Mouse (Mus musculus) spleen, adult 2 months (tissue): ENCODE measurements at regions not wholly inside any gene's neighbourhood (a gene's known extent, or its start where the extent isn't known, plus 50 kb on each side); places are given as distances from the start of the nearest gene placed in this dataset.
A peak's percentile ranks its signal among the peaks of the same experiment; 100 is the strongest.

Source experiments
- DNase-seq, 2 experiments: peaks; one replicate each; pipeline versions ENCODE4 v3.0.0 to v3.0.0-alpha.2; 2012 to 2021; ENCODE audit warnings: low spot score in 2 of 2, low read depth in 1 of 2
- H3K27ac ChIP-seq: fragments of 200-500 bp; 2 replicates; pipeline ENCODE4 v1.5.1; 2012; ENCODE audit warnings: low read length, inconsistent platforms; ENCODE audit not compliant: insufficient read depth
- H3K27me3 ChIP-seq: fragments of 200-500 bp; 2 replicates; pipeline ENCODE4 v1.6.1; 2012; ENCODE audit warnings: mild to moderate bottlenecking, moderate library complexity, low read length, inconsistent platforms; ENCODE audit not compliant: control insufficient read depth, insufficient read depth
- H3K36me3 ChIP-seq: fragments of 200-500 bp; 2 replicates; pipeline ENCODE4 v1.6.1; 2012; ENCODE audit warnings: mild to moderate bottlenecking, low read length, inconsistent platforms; ENCODE audit not compliant: control insufficient read depth, insufficient read depth
- H3K4me1 ChIP-seq: fragments of 200-500 bp; 2 replicates; pipeline ENCODE4 v1.6.1; 2011; ENCODE audit warnings: inconsistent platforms; ENCODE audit not compliant: control insufficient read depth, insufficient read depth, insufficient read length
- H3K4me3 ChIP-seq: fragments of 200-500 bp; 2 replicates; pipeline ENCODE4 v1.5.1; 2011; ENCODE audit warnings: mild to moderate bottlenecking, inconsistent platforms; ENCODE audit not compliant: insufficient read depth, insufficient read length; ENCODE audit errors: extremely low read depth
- CTCF ChIP-seq: fragments of 200-500 bp; IDR thresholded peaks from 2 replicates; pipeline ENCODE4 v1.5.1; 2011; ENCODE audit warnings: mild to moderate bottlenecking, inconsistent platforms; ENCODE audit not compliant: insufficient read depth, insufficient read length, insufficient replicate concordance; ENCODE audit errors: extremely low read depth
- POLR2A ChIP-seq: fragments of 200-500 bp; IDR thresholded peaks from 2 replicates; pipeline ENCODE4 v1.6.1; 2011; ENCODE audit warnings: low read depth, low read length, inconsistent platforms
- WGBS: fragments of 180-500 bp; shearing (Covaris S2); methylation state at CpG from one replicate; pipeline ENCODE4 v1.1.7; 2018; 5-methylcytosine and 5-hydroxymethylcytosine counted together

GRCm38 (mm10) chr9:61791435-61792064 is 122.8 kb downstream of the Rplp1 start:
- DNase-seq, result no peak
- TF ChIP-seq POLR2A (no peak), CTCF (no peak)
- Histone ChIP-seq H3K27me3 (no peaks in the 10 kb centered on the region), H3K36me3 (no peaks in the 10 kb centered on the region), H3K4me3 (no peak overlapping the region), H3K27ac (no peak overlapping the region), H3K4me1 (no peaks in the 10 kb centered on the region)
- 83% methylated on average over 11 of the region's 11 CpGs for WGBS

GRCm38 (mm10) chr9:61790849-61791248 is 123.5 kb downstream of the Rplp1 start:
- DNase-seq, result no peak
- 23% methylated on average over 2 of the region's 2 CpGs for WGBS

GRCm38 (mm10) chr9:61789066-61789897 is 125.1 kb downstream of the Rplp1 start:
- Histone ChIP-seq H3K4me3 (no peak overlapping the region), H3K27ac (no peak overlapping the region), H3K27me3 (no peaks in the 10 kb centered on the region), H3K4me1 (no peaks in the 10 kb centered on the region), H3K36me3 (no peaks in the 10 kb centered on the region)
- 80% methylated on average over 8 of the region's 8 CpGs for WGBS
- DNase-seq, result no peak
- TF ChIP-seq CTCF (no peak), POLR2A (no peak)

More at GRCm38 (mm10) chr9:61790849-61791248, 123.5 kb downstream of the Rplp1 start:
- Histone ChIP-seq H3K4me1 (no peaks in the 10 kb centered on the region), H3K4me3 (no peak overlapping the region), H3K27me3 (no peaks in the 10 kb centered on the region), H3K27ac (no peak overlapping the region), H3K36me3 (no peaks in the 10 kb centered on the region)
- TF ChIP-seq POLR2A (no peak), CTCF (no peak)

- 22% methylated on average over 8 of the region's 8 CpGs for WGBS
- H3K27me3 ChIP-seq, result no peaks in the 10 kb centered on the region
- no peak overlapping the region for H3K4me3 ChIP-seq
- H3K27ac ChIP-seq, result no peak overlapping the region
- peaks cover 4% of the 10 kb centered on the region; the same call in 1 of the 2 replicates for H3K4me1 ChIP-seq
- H3K36me3 ChIP-seq, result no peaks in the 10 kb centered on the region
- TF ChIP-seq CTCF, result no peak
- TF ChIP-seq POLR2A, result no peak
- DNase-seq, result peak; percentile 8 to 23
Measured at GRCm38 (mm10) chr9:61781469-61781868, 132.9 kb downstream of the Rplp1 start.

GRCm38 (mm10) chr9:61780186-61780939 is 134.0 kb downstream of the Rplp1 start:
- Histone ChIP-seq H3K4me3 (no peak overlapping the region), H3K4me1 (peaks cover 4% of the 10 kb centered on the region; the same call in 1 of the 2 replicates), H3K27me3 (no peaks in the 10 kb centered on the region), H3K36me3 (no peaks in the 10 kb centered on the region), H3K27ac (no peak overlapping the region)
- 90% methylated on average over 9 of the region's 9 CpGs for WGBS
- TF ChIP-seq POLR2A (no peak), CTCF (no peak)
- no peak for DNase-seq

GRCm38 (mm10) chr9:61779165-61779564 is 135.2 kb downstream of the Rplp1 start:
- H3K27me3 ChIP-seq, result no peaks in the 10 kb centered on the region
- no peaks in the 10 kb centered on the region for H3K36me3 ChIP-seq
- DNase-seq, result no peak
- TF ChIP-seq CTCF (no peak), POLR2A (no peak)
- H3K4me1 ChIP-seq, result peaks cover 4% of the 10 kb centered on the region; the same call in 1 of the 2 replicates
- no peak overlapping the region for H3K4me3 ChIP-seq
- H3K27ac ChIP-seq, result no peak overlapping the region
